Comparison of ENCODE assay signal across 8 mouse cellular contexts in genomic region chr8:114440205-114440589, GRCm38 (mm10). TPM values are rescaled to one million over a fixed set of nuclear protein-coding genes. Genes with fewer than 3 reads are reported as not detected.
DNase-seq lines count a peak whose midpoint lies in the region; ATAC-seq and TF ChIP-seq lines count a peak whose summit lies in the region.

No protein-coding gene starts in this region.

- no peaks in the 10 kb centered on the region for H3K9me3 ChIP-seq in heart, embryonic 16.5 days (replicated peaks; ENCODE audit: control insufficient read depth, low read length)
- no peaks in the 10 kb centered on the region for H3K9me3 ChIP-seq in midbrain, embryonic 11.5 days (ENCODE audit: control insufficient read depth, low read length)

- WGBS in kidney, adult 2 months = 17% methylated on average over 5 of the region's 5 CpGs
- WGBS in heart, embryonic 16.5 days = 17% methylated on average over 5 of the region's 5 CpGs
- WGBS in midbrain, embryonic 11.5 days = 19% methylated on average over 5 of the region's 5 CpGs

- no peak for TF ChIP-seq CTCF in kidney, adult 2 months (conservative IDR thresholded peaks at IDR 0.05; ENCODE audit: insufficient read depth, insufficient read length, low read depth, low read length)

- no peak for TF ChIP-seq POLR2A in kidney, adult 2 months (IDR thresholded peaks at IDR 0.05; ENCODE audit: low read depth, low read length)

- H3K36me3 ChIP-seq in kidney, adult 2 months (ENCODE audit: control insufficient read depth, insufficient read depth, low read length) = no peaks in the 10 kb centered on the region
- H3K36me3 ChIP-seq in heart, embryonic 16.5 days (ENCODE audit: control insufficient read depth, insufficient read depth) = no peaks in the 10 kb centered on the region
- H3K36me3 ChIP-seq in midbrain, embryonic 11.5 days (ENCODE audit: control insufficient read depth, insufficient read depth, low read length) = no peaks in the 10 kb centered on the region

- H3K9ac ChIP-seq in heart, embryonic 16.5 days (ENCODE audit: low read length) = peak overlapping the region; percentile 85
- H3K9ac ChIP-seq in midbrain, embryonic 11.5 days (ENCODE audit: low read length) = peak overlapping the region; percentile 72

- no peaks in the 10 kb centered on the region for H3K27me3 ChIP-seq in kidney, adult 2 months (replicated peaks; ENCODE audit: control insufficient read depth, insufficient read depth, low read length)
- no peaks in the 10 kb centered on the region for H3K27me3 ChIP-seq in heart, embryonic 16.5 days (ENCODE audit: control insufficient read depth, insufficient read depth, low read length)
- no peaks in the 10 kb centered on the region for H3K27me3 ChIP-seq in midbrain, embryonic 11.5 days (ENCODE audit: control insufficient read depth, insufficient read depth, low read length)

- peak overlapping the region; percentile 92 for H3K4me2 ChIP-seq in heart, embryonic 16.5 days (ENCODE audit: low read depth, low read length)
- peak overlapping the region; percentile 76 for H3K4me2 ChIP-seq in midbrain, embryonic 11.5 days

- DNase-seq in kidney, adult 2 months = peak; percentile 5
- no peak for DNase-seq in kidney, adult 11 months
- peak; percentile 53 for DNase-seq in MN1 (ENCODE audit: low spot score)
- DNase-seq in midbrain, embryonic 11.5 days (ENCODE audit: low spot score, missing footprints) = no peak
- no peak for DNase-seq in urinary bladder, postnatal 25 days (ENCODE audit: low spot score)
- DNase-seq in ovary, postnatal 10 days (ENCODE audit: low spot score) = no peak
- no peak for DNase-seq in gastrocnemius, postnatal 36 days

- no peak overlapping the region for H3K27ac ChIP-seq in kidney, adult 2 months (ENCODE audit: insufficient read depth, low read depth, low read length)
- H3K27ac ChIP-seq in heart, embryonic 16.5 days (ENCODE audit: low read length) = peak overlapping the region; percentile 90
- H3K27ac ChIP-seq in midbrain, embryonic 11.5 days (ENCODE audit: low read depth, low read length) = no peak overlapping the region

- no peak for ATAC-seq in heart, embryonic 16.5 days (replicated peaks; ENCODE audit: extremely low read depth, insufficient read depth, low FRiP score)
- ATAC-seq in midbrain, embryonic 11.5 days (ENCODE audit: low FRiP score) = 0 out of 2 replicates have a peak, but pooled peaks have one; percentile 0

- peak overlapping the region; percentile 59 for H3K4me3 ChIP-seq in kidney, adult 2 months (ENCODE audit: insufficient read depth, low read depth, low read length)
- H3K4me3 ChIP-seq in heart, embryonic 16.5 days (ENCODE audit: low read length) = peak overlapping the region; percentile 87
- H3K4me3 ChIP-seq in midbrain, embryonic 11.5 days (ENCODE audit: low read depth, low read length) = peak overlapping the region; percentile 70

- no peaks in the 10 kb centered on the region; the same call in 1 of the 2 replicates for H3K4me1 ChIP-seq in kidney, adult 2 months (ENCODE audit: control insufficient read depth, insufficient read depth, low read length)
- peaks cover 8% of the 10 kb centered on the region for H3K4me1 ChIP-seq in heart, embryonic 16.5 days (ENCODE audit: control insufficient read depth, insufficient read depth, low read length)
- H3K4me1 ChIP-seq in midbrain, embryonic 11.5 days (ENCODE audit: control insufficient read depth, insufficient read depth, low read length) = peaks cover 6% of the 10 kb centered on the region

- intact Hi-C loops in gastrocnemius, postnatal 36 days (cut with DNase I) = no loop called here

RNA-seq across cellular contexts. Expression of gene Wwox, which starts 0.7 kb away (rescaled TPM):
- 14.5 and 15.3 TPM in 2 replicates for polyA plus RNA-seq in kidney, adult 2 months (2012; rRNA removed)
- 12.8 and 14.1 TPM in 2 replicates for polyA plus RNA-seq in heart, embryonic 16.5 days (2015; fragmentation: Nextera tagmentation; extraction: Ambion mirVana)
- polyA plus RNA-seq in midbrain, embryonic 11.5 days (2014; fragmentation: Nextera tagmentation; extraction: Ambion mirVana) = 11.5 and 12.1 TPM in 2 replicates
- 1 to 10 TPM; 7.4 to 7.5 TPM for total RNA-seq in gastrocnemius, postnatal 36 days (2021)

RNA-seq across cellular contexts. Expression of gene Clec3a, which starts 22.3 kb away (rescaled TPM):
- polyA plus RNA-seq in kidney, adult 2 months (2012; rRNA removed) = not detected in 2 replicates
- polyA plus RNA-seq in heart, embryonic 16.5 days (2015; fragmentation: Nextera tagmentation; extraction: Ambion mirVana) = not detected in 2 replicates
- not detected in 2 replicates for polyA plus RNA-seq in midbrain, embryonic 11.5 days (2014; fragmentation: Nextera tagmentation; extraction: Ambion mirVana)
- total RNA-seq in gastrocnemius, postnatal 36 days (2021) = not detected

Comparison
In these comparisons a context has a peak if more than half of its experiments do, and no peak if none do; other contexts are left out.
1. DNase-seq: peak in kidney, adult 2 months (single experiment) and MN1 (single experiment); none in kidney, adult 11 months (single experiment), midbrain, embryonic 11.5 days (single experiment), urinary bladder, postnatal 25 days (single experiment), ovary, postnatal 10 days (single experiment) and gastrocnemius, postnatal 36 days (0 of 2).
2. Peak in every context shown above with its lines, with median percentiles within 50 percentile points of each other: H3K4me3 ChIP-seq.